Mouse (Mus musculus): Measurements from ENCODE around the gene Ptges.
A peak's percentile ranks its signal among the peaks of the same experiment; 100 is the strongest.

Gene Ptges

DNA sequence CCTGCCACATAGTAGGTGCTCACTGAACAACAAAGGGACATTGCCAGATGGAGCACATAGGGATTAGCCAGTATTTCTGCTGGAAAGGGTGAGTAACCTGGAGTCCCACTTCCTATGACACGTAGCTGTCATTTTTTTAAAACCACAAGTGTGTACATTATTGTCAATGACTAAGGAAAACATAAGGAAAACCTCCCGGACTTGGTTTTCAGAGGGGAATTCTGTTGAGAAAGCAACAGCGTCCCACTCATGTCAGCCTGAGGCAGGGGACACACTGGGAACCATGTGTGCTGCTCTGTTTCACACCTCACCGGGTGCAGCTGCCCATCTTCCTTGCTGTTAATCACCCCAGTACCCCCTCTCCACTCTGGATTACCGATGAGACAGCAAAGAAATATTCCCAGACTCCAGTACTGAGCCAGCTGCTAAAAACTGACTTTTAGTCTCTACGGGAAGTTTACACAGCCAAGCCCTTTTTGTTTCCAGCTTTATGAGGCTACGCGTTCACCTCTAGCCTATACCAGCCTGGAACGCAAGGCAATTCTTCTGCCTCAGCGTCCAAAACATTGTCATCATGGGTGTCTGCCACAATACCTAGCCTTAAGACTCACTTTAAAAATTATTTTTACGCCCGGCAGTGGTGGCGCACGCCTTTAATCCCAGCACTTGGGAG is 30.1 kb downstream of the Ptges start:
- DNase-seq (ENCODE audit: low spot score), result no peak

DNA sequence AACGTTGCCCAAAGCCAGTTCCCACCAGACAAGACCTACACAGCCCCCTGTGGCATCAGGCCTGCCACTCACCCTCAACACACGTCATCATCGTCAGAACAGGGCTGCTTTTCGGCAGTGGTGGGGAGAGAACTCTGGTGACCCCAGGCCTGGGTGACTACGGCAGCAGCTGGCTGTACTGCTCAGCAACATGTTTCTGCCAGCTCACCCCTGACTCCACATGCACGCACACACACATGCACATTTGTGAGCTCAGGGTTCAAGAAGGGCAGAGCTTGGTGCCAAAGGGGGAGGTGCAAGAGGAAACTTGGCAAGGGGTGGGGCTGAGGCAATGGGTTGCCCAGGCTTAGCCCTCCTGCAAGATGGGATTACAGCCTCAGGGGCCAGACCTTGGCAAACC is 32.4 kb downstream of the Ptges start:
- DNase-seq (ENCODE audit: low spot score), result peak; percentile 46

DNA sequence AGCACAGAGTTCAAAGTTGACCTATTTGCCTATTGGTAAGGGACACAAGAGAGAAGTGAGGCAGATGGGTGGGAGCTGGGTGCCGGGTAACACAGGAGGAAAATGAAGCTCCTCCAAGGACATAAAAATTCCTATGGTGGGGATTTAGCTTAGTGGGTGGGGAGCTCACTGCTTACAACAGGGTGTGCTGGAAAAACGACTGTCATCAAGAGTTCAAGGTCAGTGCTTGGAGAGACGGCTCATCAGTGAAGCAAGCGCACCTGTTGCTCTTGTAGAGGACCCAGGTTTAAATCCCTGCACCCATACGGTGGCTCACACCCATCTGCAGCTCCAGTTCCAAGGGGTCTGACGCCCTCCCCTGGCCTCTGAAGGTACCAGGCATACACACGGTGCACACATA is 35.7 kb downstream of the Ptges start:
- no peak for DNase-seq (ENCODE audit: low spot score)

DNA sequence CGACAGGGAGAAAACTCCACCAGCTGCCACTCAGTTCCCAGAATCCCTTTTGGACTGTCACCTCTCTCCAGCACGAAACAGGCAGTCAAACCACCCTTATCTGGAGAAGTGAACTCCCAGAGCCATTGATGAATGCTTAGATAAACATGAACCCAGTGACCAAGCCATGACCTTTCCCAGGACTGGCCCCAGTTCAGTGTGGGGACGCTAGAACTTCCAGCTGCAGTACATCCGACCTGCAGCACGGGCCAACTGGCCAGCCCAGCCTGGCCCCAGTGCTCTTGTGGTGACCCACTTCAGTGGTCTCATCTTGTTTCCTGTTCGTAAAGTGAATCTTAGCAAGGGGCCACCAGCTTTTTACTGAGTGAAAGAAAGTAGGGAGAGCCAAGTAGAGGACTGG is 36.3 kb downstream of the Ptges start:
- peak; percentile 43 for DNase-seq (ENCODE audit: low spot score)

DNA sequence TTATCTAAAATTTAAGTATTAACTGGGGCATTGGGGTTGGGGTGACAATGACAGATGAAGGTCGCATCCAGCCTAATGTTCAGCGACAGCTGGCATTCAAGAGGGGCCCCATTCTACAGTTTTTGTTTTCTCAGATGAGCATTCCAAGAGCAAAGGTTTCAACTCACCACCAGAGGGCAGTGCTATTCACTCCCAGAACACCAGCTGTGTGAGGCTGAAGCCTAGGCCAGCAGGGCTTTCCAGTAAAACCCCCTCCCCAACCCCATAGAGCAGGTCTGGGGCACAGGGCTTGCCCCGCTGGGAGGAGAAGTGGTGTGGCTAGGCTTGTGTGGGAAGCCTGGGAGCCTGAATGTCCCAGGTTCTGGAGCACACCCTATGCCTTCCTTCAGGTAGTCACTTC is 38.7 kb downstream of the Ptges start:
- DNase-seq (ENCODE audit: low spot score), result peak; percentile 57

DNA sequence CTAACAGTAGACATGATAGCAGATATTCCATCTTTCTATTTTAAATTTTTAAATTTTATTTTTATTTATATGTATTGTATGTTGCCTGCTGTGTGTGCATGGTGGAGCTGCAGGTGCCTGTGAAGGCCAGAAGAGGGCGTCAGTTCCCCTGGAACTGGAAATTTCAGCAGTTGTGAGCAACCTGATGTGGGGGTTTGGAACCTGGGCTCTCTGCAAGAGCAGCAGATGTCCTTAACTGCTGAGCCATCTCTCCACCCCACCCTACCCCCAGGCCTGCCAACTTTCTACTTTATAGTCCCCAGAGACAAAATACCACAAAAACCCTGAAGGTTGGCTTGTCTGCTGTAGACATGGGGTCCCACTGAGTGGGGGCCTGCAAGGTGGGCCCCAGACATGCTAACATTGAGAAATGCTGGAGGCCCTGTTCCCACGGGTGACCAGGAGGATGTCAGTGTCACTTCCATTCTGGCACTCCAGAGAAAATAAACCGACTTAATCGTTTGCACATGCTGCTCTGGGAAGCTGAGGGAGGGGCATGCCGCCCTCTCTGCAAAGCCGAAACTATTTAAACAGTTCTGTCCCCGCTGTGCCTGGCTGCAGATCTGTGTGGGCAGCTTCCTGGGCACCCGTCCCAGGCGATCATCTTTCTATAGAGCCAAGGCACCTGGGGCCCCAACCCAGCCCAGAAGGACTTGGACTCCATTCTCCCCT is 44.1 kb downstream of the Ptges start:
- peak; percentile 56 for DNase-seq (ENCODE audit: low spot score)

DNA sequence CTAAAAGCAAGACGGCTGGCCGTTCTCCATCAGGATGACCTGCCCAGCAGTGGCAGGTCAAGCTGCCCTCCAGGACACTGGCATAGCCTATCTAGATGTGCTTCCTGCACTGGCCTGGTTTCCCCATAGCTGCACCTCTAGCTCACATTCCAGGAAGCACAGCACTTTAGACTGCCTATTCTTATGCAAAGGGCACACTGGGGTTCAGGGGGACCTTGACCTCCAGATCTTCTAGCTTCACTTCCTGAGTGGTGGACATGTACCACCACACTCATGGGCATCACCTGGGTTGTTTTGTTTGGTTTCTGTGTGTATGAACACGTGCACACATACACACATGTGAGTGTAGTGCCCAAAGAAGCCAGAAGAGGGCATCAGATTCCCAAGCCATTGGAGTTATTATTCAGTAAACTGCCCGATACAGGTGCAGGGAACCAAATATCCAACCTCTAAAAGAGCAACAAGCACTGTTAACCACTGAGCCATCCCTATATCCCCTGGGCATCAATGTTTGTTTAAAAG is 44.8 kb downstream of the Ptges start:
- DNase-seq (ENCODE audit: low spot score), result no peak

DNA sequence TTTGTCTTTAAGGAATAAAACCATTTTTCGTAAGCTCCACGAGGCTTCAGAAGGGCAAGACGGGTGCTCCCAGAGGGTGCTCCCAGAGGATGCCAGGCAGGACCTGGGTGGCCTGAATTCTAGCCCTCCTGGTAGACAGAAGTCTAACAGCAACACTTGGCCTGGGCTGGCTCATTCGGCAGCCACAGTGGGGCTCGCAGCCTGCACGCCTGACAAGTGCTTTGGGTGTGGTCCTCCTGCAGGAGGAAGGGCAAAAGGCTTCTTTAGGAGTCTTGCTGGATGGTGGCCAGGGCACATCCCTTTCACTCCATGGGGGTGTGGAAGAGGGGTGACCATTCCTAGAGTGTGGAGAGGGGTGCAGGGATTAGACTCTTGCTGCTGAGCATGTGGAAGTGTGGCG is 48.4 kb downstream of the Ptges start:
- DNase-seq (ENCODE audit: low spot score), result no peak

DNA sequence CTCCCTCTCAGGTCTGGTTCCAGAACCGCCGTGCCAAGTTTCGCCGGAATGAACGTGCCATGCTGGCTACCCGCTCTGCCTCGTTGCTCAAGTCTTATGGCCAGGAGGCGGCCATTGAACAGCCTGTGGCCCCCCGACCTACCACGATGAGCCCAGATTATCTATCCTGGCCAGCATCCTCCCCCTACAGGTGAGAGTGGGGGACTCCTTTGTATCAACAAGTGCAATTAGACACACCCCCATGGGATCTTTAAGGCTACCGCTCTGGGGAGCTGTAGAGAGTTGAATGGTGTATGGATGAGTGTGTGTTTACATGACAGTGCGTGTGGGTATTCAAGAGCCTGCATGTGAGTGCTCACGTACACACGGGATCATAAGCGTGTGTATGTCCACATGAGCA is 50.2 kb downstream of the Ptges start:
- no peak for DNase-seq (ENCODE audit: low spot score)

DNA sequence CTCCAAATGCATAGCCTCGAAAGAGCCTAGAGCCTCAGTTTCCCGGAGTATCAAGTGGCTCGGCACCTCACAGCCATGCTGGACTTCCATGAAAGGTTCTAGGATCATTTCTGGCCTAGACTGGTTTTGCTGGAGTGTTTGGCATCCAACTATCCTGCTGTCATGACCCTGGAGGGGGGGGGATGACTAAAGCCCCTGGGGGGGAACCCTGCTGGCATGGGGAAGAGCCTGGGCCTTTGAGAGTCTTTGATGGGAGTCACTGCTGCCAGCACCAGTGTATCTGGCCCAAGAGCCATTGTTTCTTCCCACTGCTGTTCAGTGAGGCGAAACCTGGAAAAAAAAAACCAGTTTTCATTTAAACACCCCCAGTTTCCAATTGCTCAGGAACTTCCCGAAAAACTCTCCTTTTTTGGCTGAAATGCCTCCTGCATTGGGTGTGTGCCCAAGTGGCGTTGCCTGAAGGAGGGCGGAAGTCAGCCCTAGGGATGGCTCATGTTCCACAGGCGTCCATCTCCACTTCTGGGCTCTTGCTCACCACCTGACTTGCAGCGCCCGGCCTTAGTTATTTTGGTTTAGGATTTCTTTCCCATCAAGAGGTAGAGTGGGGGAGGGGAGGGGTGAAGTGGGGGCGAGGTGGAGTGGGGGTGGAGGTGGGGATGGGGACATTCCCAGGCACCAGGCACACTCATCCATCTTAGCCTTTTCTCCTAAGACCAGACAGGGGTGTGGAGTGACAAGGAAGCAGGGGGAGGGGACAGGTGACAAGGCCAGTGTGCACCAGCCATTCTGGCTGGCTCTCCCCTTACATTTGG is 53.8 kb downstream of the Ptges start:
- DNase-seq (ENCODE audit: low spot score), result no peak

DNA sequence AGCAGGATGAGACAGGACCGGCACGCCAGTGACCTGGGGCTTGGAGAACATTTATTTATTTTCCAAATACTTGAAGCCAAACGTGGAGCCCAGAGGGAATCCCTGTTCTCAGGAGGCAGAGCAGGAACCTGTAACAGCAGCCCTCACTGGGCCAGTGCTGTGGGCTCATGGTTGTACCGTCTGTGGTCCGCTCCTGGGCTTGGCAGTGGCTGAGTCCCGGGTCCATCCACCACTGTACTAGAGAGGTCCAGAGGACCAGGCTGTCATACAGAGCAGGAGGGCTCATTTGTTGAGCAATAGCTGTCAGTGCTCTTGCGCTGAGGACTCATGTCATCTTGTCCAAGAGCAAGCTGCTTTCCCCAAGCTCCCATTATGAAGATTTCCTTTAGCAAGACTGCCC is 54.6 kb downstream of the Ptges start:
- no peak for DNase-seq (ENCODE audit: low spot score)

DNA sequence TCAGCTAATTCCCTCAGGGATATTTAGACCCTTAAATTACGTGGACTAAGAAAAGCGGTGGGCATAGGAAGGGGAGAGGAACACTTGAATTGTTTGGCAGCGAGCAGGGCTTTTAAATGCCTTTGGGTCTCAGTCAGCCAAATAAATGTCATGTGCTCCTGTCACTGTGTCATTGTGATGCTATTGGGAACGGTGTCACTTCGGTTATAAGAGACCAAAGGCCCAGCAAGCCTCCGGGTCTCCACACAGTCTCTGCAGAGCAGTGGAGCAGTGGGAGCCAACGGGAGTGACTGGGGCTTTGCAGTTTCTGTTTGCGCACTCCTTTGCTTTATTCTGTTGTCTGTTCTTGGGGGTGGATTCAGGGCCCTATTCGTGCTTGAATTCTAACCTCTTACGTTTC is 55.2 kb downstream of the Ptges start:
- no peak for DNase-seq (ENCODE audit: low spot score)

DNA sequence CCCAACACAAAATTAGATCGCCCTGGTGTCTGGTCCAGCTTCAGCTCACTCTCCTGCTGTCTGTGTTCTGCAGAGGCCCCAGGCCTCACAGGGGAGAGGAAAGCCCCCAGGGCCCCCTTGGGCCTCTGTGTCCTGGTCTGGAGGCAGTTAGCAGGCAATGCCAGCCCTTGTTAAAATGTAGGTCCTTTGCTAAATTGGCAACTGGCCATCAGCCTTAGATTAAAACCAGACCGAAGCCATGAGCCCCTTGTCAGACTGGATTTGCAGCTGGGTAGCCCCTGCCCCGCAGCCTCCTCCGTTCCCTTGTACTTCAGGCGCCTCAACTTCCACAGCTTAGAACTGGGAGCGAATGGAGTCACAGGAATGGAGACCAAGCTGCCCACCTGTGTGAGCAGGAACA is 57.0 kb downstream of the Ptges start:
- no peak for DNase-seq (ENCODE audit: low spot score)

DNA sequence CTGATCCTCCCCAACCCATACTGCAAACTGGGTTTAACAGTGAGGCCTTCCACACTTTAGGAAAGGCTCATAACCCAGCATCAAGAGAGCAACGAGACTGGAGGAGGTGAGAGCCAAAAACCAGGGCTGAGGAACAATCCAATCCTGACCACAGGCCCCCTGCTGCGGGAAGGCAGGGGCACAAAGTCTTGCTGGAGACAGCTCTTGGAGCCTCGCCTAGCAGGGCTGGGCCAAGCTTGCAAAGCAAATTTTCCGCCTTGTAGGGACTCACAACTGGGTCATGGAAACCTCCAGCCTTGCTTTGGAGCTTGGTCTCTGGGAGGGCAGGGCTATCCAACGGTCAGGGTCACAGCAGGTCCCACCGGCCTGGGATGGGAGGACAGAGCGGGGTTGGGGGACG is 58.8 kb downstream of the Ptges start:
- DNase-seq (ENCODE audit: low spot score), result peak; percentile 22

DNA sequence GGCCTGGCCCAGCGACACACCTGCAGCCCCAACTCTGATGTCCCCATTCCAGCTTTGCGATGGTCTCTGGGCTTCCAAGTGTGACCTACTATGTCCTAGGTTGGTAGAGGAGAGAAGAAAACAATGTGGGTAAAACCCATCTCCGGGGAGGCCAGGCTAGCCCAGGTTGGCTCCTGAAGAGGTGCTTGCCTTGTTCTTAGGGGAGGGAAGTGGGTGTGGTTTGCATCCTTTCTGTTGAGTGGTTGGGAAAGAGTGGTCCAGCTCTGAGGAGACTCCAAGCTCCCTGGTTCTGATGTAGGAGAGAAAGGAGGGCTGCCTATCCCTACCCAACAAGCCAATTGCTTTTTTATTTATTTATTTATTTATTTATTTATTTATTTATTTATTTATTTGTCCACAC is 64.2 kb downstream of the Ptges start:
- DNase-seq (ENCODE audit: low spot score), result no peak

DNA sequence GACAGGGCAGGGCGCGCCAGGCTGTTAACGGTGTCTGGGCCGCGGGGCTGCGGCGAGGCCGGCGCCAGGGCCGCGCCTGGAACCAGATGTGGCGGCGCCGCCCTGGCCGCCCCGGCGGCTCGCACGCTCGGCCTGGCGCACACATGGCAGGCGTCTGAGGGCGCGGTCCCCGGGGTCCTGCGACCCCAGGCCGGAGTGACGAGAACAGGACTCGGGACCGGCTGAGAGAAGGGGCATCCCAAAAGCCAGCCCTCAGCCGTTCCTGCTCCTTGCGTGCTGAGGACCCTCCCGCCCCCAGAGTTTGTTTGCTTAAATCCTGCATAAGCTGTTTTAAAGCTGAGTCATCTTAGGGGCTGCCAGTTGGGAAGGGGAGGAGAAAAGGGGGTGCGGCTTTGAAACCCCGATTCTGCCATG is 64.7 kb downstream of the Ptges start:
- DNase-seq (ENCODE audit: low spot score), result peak; percentile 53

DNA sequence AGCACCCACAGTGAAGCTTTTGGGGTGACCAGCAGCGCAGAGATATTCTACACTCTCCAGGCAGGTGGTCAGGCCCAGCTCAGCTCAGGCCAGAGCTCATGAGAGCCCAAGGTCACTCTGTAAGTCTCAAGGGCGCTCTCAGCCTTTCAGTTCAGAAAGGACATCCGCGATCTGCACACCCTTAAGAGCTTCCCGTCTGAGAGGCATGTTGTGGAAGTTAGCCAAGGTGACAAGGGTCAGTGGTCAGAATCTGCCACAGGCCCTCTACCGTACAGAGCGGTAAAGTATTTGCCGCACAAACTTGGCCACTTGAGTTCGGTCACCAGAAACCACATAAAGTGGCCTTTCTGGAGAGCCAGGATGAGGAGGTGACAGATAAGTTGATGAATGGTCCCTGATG is 66.1 kb downstream of the Ptges start:
- no peak for DNase-seq (ENCODE audit: low spot score)

DNA sequence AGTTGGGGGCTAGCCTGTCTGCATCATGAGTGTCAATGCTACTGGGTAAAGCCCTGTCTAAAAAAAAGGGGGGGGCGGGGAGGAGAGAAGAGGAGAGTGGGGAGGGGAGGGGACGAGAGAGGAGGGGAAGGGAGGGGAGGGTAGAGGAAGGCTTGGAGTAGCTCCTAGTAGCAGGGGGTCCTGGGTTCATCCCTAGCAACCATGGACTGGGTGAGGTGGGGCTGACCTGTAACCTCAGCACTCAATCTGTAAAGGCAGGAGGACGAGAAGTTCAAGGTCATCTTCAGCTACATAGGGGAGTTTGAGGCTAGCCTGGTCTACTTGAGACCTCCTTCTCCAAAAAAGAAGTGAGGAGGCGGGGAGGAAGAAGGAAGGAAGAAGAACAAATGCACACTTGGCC is 67.6 kb downstream of the Ptges start:
- no peak for DNase-seq (ENCODE audit: low spot score)

DNA sequence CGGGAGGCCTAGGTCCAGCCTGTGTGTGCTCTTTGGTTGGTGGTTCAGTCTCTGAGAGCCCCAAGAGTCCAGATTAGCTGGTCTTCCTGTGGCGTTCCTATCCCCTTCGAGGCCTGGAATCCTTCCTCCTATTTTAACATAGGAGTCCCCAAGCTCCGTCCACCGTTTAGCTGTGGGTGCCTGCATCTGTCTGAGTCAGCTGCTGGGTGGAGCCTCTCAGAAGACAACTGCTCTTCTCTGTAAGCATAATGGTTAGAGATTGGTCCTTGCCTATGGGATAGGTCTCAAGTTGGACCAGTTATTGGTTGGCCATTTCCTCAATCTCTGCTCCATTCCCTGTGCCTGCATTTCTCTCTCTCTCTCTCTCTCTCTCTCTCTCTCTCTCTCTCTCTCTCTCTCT is 69.9 kb downstream of the Ptges start:
- DNase-seq (ENCODE audit: low spot score), result no peak

DNA sequence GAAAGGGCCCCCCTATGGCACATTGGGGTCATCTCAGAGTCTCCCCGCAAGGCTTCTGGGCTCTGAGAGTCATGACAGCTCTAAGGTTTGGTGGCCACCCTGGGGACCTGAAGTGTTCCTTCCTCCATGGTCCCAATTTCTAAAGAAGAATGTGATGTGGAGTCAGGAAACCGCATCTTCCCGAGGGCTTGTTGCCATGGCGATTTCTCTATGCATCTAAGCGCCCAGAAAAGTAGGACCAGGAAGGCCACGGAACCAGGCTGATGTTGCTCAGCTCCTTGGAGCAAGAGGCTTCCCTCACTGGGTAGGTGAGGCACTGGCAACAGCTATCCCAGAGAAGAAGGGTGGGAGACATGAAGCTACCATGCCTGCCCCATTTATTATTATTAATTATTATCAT is 72.6 kb downstream of the Ptges start:
- DNase-seq (ENCODE audit: low spot score), result no peak

DNA sequence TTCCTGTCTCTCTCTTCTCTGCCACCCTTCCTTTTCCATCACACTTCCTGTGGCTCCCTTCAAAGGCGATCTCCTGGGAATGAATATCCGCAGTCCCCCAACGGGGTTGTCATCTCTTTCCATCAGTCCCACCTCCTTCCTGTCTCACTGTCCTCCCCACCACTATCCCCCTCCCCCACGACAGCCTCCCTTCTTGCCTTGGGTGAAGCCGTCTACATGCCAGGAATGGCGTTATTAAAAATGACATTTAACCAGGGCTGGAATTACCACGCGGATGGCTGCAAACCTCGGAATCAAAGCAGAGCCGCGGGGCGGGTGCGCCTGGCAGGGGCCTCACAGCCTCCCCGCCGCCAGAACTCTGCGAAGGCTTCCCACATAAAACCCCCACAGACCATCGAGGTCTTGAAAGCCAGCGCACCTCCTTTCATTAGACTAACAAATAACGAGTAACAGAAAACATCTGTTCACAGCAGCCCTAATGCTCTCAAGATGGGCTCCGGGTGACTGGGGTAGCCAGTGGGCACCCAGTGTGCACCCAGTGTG is 76.8 kb downstream of the Ptges start:
- no peak for DNase-seq (ENCODE audit: low spot score)

DNA sequence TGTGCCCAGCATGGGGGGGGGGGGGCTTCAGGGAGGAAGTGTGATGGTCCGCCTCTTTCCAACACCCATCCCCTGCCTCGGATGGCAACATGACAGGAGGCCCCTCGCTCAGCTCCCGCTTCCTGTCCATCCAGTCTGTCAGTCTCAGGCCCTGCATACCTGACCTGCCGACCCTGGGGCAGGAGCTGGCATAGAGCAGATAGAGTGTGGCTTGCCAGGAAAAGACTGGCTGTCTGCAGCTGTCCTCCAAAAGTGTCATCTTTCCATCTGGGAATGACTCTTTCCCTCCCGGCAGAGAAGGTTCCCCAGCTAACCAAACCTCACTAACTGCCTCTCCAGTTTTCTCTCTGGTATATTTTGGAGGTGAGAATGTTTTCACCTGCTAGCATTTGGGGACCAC is 79.1 kb downstream of the Ptges start:
- no peak for DNase-seq (ENCODE audit: low spot score)

DNA sequence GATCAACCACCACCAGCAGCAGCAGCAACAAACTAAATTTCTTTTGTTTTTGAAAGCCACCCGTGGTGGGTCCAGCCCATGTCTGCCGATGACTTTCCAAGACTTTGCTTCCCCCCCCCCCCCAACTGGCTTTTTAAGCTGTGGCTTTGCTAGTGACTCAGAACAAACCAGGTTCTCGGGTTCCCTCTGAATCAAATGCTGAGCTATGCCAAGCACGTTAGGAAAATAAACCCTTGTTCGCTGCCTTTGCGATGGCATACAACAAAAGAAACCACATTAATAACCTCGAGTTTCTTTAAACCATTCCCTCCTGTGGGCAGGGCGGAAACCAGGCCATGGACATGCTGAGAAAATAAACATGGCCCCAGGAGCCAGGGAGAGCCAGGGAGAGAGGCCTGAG is 81.5 kb downstream of the Ptges start:
- DNase-seq (ENCODE audit: low spot score), result no peak

Data from urinary bladder, postnatal 14 days (tissue).